Mouse (Mus musculus): ENCODE data around the gene Nr1d1. TPM values are rescaled to one million over a fixed set of nuclear protein-coding genes. Genes with fewer than 3 reads are reported as not detected.
A peak's percentile ranks its signal among the peaks of the same experiment; 100 is the strongest.

Gene Nr1d1
- total RNA-seq, 2 experiments from 2014 or later, result 91.9 to 153 TPM

DNA sequence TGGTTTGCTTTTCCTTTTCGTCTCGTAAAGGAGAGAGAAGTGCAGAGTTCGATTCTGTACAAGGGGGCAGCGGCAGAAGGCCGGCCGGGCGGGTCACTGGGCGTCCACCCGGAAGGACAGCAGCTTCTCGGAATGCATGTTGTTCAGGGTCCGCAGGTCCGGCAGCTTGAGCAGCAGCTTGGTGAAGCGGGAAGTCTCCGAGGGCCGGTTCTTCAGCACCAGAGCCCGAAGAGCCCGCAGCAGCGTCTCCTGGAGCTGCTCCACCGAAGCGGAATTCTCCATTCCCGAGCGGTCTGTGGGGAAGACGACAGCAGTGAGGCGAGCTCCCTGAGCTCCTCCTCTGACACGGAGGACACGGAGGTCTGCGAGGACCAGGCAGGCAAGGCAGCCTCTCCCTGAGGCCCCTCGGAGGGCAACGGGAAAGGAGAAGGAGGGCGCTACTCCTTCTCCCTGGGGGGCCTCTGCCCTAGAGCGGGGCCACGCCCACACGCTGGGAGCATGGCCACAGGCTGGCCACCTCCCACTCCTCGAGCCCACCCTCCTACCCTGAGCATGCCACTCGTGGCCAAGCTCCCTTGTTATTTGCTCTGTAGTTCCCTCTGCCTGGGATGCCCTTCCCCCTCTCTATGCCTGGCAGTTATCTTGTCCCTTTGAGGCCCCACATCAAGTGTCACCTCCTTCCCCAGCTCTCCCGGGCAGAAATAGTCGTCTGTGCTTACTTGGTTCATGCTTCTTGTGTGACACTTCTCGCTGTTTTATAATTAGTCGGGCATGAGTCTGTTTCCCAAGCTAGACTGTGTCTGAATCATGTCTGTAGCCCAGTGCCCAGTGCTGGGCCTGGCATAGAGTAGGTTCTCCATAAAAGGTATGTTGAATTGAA lies 6.8 kb downstream of the Nr1d1 start:
- H3K27ac ChIP-seq, result peak overlapping the region; percentile 83
- no peak for TF ChIP-seq CTCF (IDR thresholded peaks at IDR 0.05)
- H3K4me3 ChIP-seq, result peak overlapping the region; percentile 22
- DNase-seq (ENCODE audit: extremely low spot score in 1 of 2, low spot score in 2 of 2), result peak; percentile 42 to 44
- intact Hi-C loops (cut with DNase I), result no loop called here

DNA sequence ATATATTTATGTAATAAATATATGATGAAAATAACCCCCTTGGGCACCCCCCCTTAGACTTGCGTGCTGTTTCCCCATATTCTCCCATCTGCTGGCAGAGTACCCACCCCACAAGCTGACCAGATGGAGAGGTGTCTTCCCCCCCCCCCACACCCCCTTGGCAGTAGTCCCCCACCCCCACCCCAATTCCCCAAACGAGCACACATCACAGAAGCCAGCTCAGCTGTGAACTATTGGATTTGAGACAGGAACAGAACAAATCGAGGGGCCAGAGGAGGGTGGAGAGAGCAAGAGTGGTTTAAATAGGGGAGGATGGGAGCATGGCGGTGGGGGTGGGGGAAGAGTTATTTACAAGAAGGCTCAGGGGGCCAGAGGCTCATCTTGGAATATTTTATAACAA lies 7.4 kb downstream of the Nr1d1 start:
- no peak for TF ChIP-seq CTCF (IDR thresholded peaks at IDR 0.05)
- intact Hi-C loops (cut with DNase I), result no loop called here
- peak in 1 of 2 experiments; percentile 9 for DNase-seq (ENCODE audit: extremely low spot score in 1 of 2, low spot score in 2 of 2)
- peak overlapping the region; percentile 83 for H3K27ac ChIP-seq
- no peak overlapping the region; the same call in 1 of the 2 replicates for H3K4me3 ChIP-seq

DNA sequence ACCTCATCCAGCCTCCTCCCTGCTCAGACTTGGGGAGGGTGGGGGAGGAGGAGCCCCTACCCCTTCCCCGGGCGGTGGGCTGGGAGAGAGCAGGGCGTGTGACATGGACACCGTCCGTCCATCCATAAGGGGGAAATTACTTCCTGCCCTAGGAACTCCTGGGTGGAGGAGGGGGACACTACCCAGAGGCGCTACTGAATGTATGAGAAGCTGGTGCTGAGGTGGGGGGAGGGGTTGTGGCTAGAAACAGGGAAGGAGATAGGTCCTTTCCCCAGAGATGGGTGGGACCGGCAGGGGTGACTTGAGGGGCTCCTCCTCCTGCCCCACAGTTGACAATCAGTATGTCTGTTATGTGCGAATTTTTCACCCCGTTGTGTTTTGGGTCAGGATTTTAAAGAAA lies 7.9 kb downstream of the Nr1d1 start:
- peak; percentile 37 to 47 for DNase-seq (ENCODE audit: extremely low spot score in 1 of 2, low spot score in 2 of 2)
- TF ChIP-seq CTCF (IDR thresholded peaks at IDR 0.05), result no peak
- Histone ChIP-seq H3K27ac (no peak overlapping the region), H3K4me3 (no peak overlapping the region)
- intact Hi-C loops (cut with DNase I), result no loop called here

DNA sequence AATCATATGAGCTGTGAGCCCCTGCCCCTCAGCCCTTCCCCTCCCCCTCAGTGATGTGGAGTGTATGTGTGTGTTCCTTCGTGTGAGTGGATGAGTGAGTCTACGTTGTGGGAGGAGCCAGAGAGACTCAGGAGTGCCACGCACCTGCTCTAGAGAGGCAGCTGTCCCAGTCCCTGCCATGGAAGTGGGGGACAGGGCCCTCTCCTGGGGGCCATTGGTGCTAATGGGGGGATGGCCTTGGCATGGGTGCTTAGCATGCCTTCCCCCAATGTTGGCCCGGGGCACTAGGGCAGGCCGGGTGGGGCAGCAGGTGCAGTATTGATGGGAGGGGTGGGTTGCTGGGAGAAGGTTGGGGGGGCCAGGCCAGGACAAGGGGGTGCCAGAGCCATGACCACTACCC lies 8.3 kb downstream of the Nr1d1 start:
- Histone ChIP-seq H3K4me3 (no peak overlapping the region), H3K27ac (no peak overlapping the region)
- intact Hi-C loops (cut with DNase I), result no loop called here
- no peak for TF ChIP-seq CTCF (IDR thresholded peaks at IDR 0.05)
- DNase-seq (ENCODE audit: extremely low spot score in 1 of 2, low spot score in 2 of 2), result peak; percentile 14

DNA sequence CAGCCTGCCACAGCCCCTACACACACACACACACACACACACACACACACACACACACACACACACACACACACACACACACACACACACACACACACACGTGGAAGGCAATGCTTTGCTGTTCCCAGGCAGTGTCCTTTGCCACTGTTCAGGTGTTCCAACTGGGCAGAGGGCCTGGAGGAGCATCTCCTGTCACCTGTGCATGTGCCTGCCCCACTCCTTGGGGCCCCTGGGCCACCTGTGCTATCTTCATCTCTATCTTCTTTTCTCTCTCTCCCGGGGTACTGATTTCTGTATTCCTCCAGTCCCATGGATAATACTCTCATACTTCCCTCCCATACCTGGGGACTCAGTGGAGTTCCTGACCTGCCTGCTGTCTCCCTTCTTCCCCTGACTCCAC lies 8.8 kb downstream of the Nr1d1 start:
- no peak overlapping the region for H3K27ac ChIP-seq
- no peak for TF ChIP-seq CTCF (IDR thresholded peaks at IDR 0.05)
- H3K4me3 ChIP-seq, result no peak overlapping the region
- intact Hi-C loops (cut with DNase I), result no loop called here
- peak in 1 of 2 experiments; percentile 11 for DNase-seq (ENCODE audit: extremely low spot score in 1 of 2, low spot score in 2 of 2)

DNA sequence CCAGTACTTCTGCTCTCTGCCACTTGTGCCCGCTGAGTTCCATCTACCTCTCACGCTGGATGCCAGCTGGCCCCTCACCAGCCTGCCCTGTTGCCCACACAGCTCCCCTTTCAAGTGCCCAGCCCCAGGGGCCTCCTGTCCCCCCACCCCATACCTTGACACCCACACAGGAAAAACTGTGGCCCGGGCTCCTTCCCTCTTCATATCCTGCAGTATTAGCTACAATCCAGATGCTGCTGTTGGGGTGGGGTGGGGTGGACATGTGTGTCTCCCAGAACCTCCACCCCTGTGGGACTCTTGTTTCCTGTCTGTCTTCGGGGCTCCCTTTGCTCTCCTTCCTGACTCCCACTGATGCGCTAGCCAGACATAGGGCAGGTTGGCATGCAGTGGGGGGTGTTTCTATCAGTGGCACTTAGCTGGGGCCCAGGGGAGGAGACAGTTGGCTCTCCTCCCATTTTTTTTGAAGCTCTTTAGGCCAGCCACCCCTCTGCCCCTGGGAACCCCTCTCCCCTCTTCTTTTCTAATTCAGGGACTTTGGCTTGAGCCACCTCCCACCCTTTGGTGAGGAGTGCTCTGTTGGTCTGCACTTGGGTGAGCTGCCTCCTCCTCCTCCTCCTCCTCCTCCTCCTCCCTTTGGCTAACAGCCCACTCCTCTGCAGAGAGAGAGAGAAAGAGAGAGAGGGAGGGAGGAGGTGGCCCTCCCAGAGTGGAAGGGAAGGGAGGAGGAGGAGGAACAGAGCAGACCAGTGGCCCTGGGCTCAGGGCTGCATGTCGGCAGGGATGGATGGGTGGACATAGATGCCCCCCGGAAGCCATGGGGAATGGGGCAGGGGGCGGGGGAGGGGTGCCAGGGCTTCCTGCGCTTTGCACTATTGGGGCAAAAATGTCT lies 9.5 kb downstream of the Nr1d1 start:
- intact Hi-C loops (cut with DNase I), result no loop called here
- peak; percentile 15 to 19 for DNase-seq (ENCODE audit: extremely low spot score in 1 of 2, low spot score in 2 of 2)
- TF ChIP-seq CTCF (IDR thresholded peaks at IDR 0.05), result no peak
- Histone ChIP-seq H3K4me3 (no peak overlapping the region), H3K27ac (peak overlapping the region; percentile 47; the same call in 1 of the 2 replicates)

DNA sequence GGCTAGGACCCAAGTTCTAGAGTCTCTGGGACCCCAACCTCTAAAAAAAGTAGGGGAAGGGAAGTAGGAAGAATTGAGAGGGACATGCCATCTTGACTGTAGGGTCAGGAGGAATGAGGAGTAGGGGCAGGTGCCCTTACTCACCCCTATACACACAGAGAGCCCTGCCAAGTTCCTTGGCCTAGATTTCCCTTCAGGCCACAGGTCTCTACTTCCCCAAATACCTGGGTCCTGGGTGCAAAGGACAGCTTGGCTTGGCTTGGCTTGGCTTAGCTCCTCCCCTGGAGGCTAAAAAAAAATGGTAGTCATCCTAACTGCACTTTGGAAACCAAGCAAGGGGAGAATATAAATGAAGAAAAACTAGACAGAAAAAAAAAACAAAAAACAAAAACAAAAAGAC lies 10.4 kb downstream of the Nr1d1 start:
- H3K27ac ChIP-seq, result no peak overlapping the region
- intact Hi-C loops (cut with DNase I), result no loop called here
- DNase-seq (ENCODE audit: extremely low spot score in 1 of 2, low spot score in 2 of 2), result no peak
- no peak overlapping the region for H3K4me3 ChIP-seq
- no peak for TF ChIP-seq CTCF (IDR thresholded peaks at IDR 0.05)

DNA sequence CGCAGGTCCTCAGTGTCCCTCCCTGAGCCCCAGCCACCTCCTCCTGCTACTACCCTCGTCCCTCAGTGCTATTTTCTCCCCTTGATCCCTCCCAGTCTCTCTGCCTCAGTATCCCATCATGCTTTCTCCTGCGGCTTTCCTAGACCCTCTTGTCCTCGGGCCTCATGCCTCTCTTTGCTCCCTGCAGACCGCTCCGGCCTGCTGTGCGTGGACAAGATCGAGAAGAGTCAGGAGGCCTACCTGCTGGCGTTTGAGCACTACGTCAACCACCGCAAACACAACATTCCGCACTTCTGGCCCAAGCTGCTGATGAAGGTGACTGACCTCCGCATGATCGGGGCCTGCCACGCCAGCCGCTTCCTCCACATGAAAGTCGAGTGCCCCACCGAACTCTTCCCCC lies 11.0 kb downstream of the Nr1d1 start:
- TF ChIP-seq CTCF (IDR thresholded peaks at IDR 0.05), result no peak
- no peak for DNase-seq (ENCODE audit: extremely low spot score in 1 of 2, low spot score in 2 of 2)
- H3K27ac ChIP-seq, result no peak overlapping the region

DNA sequence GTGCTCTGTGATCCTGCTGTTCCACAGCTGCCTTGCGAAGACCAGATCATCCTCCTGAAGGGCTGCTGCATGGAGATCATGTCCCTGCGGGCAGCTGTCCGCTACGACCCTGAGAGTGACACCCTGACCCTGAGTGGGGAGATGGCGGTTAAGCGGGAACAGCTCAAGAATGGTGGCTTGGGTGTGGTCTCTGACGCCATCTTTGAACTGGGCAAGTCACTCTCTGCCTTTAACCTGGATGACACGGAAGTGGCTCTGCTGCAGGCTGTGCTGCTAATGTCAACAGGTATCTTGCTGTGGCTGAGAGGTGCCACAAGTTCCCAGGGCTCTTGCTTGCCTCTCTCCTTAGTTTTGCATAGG lies 11.7 kb downstream of the Nr1d1 start:
- Histone ChIP-seq H3K27ac (peak overlapping the region; percentile 61), H3K4me3 (no peak overlapping the region)
- intact Hi-C loops (cut with DNase I), result no loop called here
- peak in 1 of 2 experiments; percentile 15 for DNase-seq (ENCODE audit: extremely low spot score in 1 of 2, low spot score in 2 of 2)
- no peak for TF ChIP-seq CTCF (IDR thresholded peaks at IDR 0.05)

More for the DNA sequence above, 11.0 kb downstream of the Nr1d1 start:
- intact Hi-C loops (cut with DNase I), result no loop called here
- no peak overlapping the region for H3K4me3 ChIP-seq

DNA sequence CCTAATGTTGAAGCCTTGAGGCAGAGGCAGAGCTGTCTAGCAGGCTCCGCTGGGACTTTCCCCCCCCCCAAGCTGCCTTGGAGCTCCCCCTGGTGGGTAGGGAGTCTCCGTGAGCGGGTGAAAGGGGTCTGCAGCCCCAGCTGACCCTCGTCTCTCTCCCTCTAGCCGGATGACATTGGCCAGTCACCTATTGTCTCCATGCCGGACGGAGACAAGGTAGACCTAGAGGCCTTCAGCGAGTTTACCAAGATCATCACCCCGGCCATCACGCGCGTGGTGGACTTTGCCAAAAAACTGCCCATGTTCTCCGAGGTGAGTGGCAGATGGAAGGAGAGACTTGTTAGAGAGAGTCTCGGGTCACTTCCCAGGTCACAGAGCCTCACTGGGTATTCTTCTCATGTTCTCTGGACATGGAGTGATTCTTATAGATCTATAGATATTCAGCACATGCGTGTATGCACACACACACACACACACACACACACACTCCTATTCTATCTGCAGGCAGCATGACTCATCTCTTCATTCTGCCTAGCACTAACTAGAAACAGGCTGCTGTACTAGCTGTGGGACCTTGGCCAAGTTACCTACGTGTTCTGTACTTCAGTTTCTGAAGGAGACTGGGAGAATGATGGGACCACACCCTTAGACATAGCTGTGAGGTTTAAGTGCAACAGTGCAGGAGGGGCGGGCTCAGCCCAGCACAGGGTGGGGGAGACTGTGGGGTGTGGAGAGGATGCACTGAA lies 12.2 kb downstream of the Nr1d1 start:
- DNase-seq (ENCODE audit: extremely low spot score in 1 of 2, low spot score in 2 of 2), result peak; percentile 55 to 65
- intact Hi-C loops (cut with DNase I), result no loop called here
- peak overlapping the region; percentile 61 for H3K27ac ChIP-seq
- no peak overlapping the region for H3K4me3 ChIP-seq
- peak; percentile 60 for TF ChIP-seq CTCF (IDR thresholded peaks at IDR 0.05)

DNA sequence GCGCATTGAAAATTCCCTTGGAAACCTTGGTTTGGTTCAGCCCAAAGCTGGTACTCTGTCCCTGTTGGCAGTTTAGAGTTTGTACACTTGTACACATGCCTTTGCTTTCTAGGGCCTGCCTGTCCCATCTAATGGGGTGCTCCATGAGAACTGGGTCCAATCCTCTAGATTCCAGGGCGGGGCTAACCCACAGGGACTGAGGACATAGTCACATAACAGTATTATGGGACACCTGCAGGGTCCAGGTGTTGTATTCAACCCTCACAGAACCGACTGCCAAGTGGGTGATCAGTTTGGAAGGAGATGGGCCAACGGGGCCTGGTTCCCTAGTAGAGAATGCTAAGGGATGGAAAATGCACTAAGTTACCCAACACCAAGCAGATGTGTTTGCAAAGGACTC lies 13.2 kb downstream of the Nr1d1 start:
- Histone ChIP-seq H3K27ac (peak overlapping the region; percentile 57; the same call in 1 of the 2 replicates), H3K4me3 (no peak overlapping the region)
- intact Hi-C loops (cut with DNase I), result no loop called here
- no peak for TF ChIP-seq CTCF (IDR thresholded peaks at IDR 0.05)
- peak in 1 of 2 experiments; percentile 11 for DNase-seq (ENCODE audit: extremely low spot score in 1 of 2, low spot score in 2 of 2)

All from left cerebral cortex, adult 2 months (tissue).